Mouse (Mus musculus): ENCODE data around the gene Egf. TPM values are rescaled to one million over a fixed set of nuclear protein-coding genes. Genes with fewer than 3 reads are reported as not detected.

The Egf gene
- total RNA-seq, 2 experiments from 2014 or later = 19.3 to 19.6 TPM

DNA sequence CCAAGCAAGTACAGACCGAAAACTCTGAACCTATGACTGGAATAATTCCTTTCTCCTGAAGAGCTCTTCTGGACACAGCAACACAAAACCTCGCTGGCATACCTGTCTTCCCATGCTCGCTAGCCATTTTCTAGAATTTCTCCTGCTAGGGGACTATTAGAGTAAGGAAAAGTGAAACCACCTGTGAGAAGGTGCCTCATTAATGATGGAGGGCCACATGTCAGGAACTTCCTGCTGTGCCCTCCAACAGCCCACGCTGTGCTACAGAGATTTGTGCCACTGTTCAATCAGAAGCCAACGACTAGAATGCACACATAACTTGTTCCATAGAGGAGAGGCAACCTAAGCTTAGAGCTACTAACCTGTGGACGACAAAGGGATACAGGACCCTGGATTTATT is 12.3 kb downstream of the Egf start:
- DNase-seq = no peak
- intact Hi-C loops (cut with DNase I) = no loop called here
- TF ChIP-seq CTCF (IDR thresholded peaks at IDR 0.05) = no peak
- H3K4me3 ChIP-seq = no peak overlapping the region
- no peak overlapping the region for H3K27ac ChIP-seq

DNA sequence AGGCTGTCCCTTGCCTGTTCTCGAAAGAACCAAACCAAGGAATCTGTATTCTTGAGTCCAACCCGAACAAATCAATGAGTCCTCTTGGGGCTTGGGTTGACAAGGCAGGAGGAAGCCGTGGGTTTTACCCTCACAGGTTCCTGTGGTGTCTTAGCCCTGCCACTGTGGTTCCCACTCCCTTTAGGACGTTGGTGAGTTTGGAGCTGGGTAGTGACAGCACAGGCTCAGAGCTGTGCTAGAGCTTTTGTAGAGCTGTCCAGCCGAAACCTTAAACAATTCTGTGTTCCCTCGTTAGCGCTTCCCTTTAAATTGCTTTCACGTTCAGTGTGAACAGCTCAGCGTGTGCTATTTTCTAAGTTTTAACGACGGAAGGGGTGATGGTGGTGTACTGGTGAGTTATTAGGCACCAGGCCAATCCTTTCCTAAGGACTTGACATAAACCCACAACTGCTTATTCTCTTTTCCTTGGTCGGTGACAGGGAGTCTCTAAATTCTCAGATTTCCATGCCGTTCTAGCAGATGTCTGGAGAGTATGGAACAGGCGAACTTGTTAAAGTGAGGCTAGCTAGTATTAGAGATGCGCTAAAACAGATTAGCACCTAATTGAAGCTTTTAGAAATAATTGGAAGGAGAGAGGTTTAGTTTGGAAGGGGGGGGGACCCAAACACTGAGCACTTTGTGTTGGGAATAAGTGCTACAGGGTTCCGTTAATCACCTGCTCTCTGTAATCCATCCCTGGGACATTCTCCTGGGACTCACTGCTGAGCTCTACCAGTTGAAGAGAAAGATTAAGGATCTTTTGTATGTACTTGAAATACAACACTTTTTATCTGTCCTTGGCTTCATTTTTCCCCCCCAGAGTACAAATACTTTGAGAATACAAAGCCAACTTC is 16.6 kb downstream of the Egf start:
- intact Hi-C loops (cut with DNase I) = no loop called here
- no peak for DNase-seq
- H3K27ac ChIP-seq = no peak overlapping the region
- no peak for TF ChIP-seq CTCF (IDR thresholded peaks at IDR 0.05)
- H3K4me3 ChIP-seq = no peak overlapping the region

DNA sequence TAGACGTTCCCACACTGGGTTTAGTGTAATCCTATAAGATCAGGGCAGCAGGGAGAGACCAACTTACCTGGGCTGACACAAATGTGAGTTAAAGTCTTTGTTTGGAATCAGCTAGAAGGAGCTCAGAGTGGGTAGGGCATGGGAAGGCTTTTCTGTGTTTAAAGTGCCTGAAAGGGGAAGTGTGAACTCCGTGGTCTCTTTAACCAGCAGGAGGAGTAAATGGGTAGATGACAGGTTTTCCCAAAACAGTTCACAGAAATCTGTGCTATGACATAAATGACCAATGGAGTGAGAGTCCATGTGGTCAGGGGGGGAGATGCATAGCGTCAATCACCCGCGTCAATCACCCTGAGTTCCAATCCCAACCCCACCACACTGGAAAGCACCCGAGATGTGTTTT is 23.5 kb downstream of the Egf start:
- H3K4me3 ChIP-seq = no peak overlapping the region
- no peak for TF ChIP-seq CTCF (IDR thresholded peaks at IDR 0.05)
- no peak for DNase-seq
- intact Hi-C loops (cut with DNase I) = no loop called here
- no peak overlapping the region for H3K27ac ChIP-seq

DNA sequence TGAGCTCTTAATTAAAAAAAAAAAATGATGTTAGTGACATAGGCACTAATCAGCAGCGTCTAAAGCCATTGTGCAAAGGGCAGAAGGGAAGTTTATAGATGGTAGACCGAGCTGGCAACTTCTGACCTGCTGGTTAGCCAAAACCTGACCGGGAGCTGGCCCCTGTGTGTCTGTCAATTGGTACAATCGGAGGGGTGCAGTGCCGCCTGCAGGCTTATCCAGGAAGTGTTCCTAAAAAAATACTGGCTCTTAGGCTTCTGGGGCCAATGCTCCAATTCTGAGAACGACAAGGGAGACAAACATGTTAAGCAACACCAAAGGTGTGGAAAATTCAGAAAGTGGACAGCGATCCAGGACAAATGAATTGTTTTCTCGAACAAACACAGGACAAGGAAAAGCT is 24.7 kb downstream of the Egf start:
- Histone ChIP-seq H3K4me3 (no peak overlapping the region), H3K27ac (no peak overlapping the region)
- peak; percentile 42 for TF ChIP-seq CTCF (IDR thresholded peaks at IDR 0.05)
- intact Hi-C loops (cut with DNase I) = no loop called here
- no peak for DNase-seq

DNA sequence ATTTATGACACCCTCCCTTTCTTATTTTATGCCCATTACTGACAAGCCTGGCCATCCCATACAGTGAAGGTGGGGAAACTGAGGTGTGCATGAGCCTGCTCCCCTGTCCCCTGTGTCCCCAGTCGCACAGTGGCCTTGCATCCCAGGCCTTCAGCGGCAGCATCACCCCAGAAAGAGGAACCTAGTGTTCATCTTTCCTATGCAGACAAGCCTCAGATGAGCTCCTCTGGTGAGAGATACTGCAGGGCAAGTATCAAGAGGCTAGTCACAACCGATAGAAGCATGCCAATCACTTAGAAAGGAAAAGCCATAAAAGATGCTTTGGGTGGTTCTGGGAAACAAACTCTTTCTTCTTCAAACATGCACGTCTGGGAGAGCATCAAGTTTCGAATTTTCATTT is 25.2 kb downstream of the Egf start:
- H3K27ac ChIP-seq = no peak overlapping the region
- intact Hi-C loops (cut with DNase I) = loop anchor here (10.0 kb wide), 1 partner anchor 95 kb away; the partner anchor contains the start of gene Rrh
- no peak overlapping the region for H3K4me3 ChIP-seq
- TF ChIP-seq CTCF (IDR thresholded peaks at IDR 0.05) = no peak
- no peak for DNase-seq

DNA sequence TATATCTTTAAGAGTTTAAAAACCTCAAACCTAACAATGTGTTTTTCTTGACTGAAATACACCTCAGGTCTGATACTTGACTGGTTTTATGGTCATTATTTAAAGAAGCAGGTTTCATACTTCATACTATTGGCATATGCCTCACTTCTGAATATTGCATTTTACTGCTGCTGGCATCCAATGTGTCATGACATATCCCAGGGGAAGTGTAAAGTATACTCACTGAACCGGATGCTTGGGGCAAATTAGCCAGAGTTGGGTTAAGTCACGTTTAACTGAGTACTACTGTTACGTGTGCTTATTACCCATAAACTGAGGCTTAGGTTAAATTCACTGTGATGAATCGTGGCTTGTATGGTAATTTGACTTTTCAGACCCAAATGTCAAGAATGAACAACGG is 29.5 kb downstream of the Egf start:
- no peak for DNase-seq
- H3K27ac ChIP-seq = peak overlapping the region; percentile 98
- H3K4me3 ChIP-seq = peak overlapping the region; percentile 73
- TF ChIP-seq CTCF (IDR thresholded peaks at IDR 0.05) = no peak
- intact Hi-C loops (cut with DNase I) = loop anchor here (10.0 kb wide), 1 partner anchor 99 kb away; the partner anchor contains the start of gene Rrh

DNA sequence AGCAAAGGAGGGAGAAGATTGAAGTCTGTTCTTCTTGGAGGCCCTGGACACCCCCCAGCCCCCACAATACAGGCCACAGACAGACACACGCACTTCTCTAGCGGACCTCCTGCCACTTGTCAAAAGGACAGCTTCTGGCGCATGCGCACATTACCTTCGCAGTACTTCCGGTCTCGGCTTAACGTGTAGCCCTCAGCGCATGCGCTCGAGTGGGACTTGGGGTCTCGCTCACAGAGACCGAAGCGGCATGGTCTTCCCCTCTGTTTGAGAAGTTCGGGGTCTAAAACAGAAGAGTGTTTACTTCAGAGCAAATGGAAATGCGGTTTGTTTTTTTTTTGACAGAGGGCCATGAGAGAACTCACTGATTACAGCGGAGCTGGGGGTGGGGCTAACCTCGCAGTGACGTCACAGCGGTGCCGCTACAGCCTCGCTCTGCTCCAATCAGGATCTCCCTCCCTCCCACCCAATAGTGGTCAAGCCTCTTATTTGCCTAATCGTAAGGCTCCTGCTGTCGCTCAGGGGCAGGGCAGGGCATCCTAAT is 30.1 kb downstream of the Egf start:
- DNase-seq = peak; percentile 95
- peak overlapping the region; percentile 73 for H3K4me3 ChIP-seq

DNA sequence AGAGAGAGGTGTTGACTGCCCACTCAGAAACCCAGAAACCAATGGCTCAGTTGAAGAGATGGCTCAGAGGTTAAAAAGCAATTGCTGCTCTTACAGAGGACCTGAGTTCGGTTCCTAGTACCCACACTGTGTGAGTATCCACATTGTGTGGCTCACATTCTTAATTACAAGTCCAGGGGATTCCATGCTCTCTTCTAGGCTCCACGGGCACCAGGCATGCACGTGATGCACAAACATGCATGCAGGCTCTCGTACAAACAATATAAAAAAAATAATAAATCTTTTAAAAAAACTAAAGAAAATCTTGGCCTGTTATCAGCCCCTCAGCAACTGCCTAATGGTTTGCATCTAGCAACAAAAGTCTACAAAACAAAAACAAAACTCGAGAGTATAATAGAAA is 30.6 kb downstream of the Egf start:
- DNase-seq = no peak
- intact Hi-C loops (cut with DNase I) = loop anchor here (10.0 kb wide), 1 partner anchor 100 kb away; the partner anchor contains the start of gene Rrh
- H3K27ac ChIP-seq = peak overlapping the region; percentile 98

More for the DNA sequence above, 30.1 kb downstream of the Egf start:
- intact Hi-C loops (cut with DNase I) = loop anchor here (10.0 kb wide), 1 partner anchor 100 kb away; the partner anchor contains the start of gene Rrh
- no peak for TF ChIP-seq CTCF (IDR thresholded peaks at IDR 0.05)
- H3K27ac ChIP-seq = peak overlapping the region; percentile 98

DNA sequence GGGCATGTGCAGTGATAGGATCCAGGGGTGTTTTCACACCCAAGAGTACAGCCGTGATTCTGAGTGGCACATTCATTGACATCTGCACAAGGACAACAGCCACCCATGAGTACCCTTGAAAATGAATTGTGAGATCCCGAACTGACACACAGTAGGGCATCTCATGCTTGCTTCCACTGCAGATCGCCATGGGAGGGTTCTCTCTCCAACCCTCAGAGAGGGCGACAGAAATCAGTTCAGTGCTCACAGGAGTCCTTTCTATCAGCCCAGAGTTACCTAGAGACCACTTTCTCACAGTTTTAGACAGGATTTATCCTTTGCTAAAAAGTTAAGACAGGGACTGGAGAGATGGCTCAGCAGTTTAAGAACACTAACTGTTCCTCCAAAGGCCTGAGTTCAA is 31.8 kb downstream of the Egf start:
- intact Hi-C loops (cut with DNase I) = loop anchor here (10.0 kb wide), 1 partner anchor 101 kb away; the partner anchor contains the start of gene Rrh
- no peak for TF ChIP-seq CTCF (IDR thresholded peaks at IDR 0.05)
- DNase-seq = no peak
- Histone ChIP-seq H3K4me3 (no peak overlapping the region), H3K27ac (no peak overlapping the region)

More for the DNA sequence above, 30.6 kb downstream of the Egf start:
- TF ChIP-seq CTCF (IDR thresholded peaks at IDR 0.05) = no peak
- H3K4me3 ChIP-seq = peak overlapping the region; percentile 73

DNA sequence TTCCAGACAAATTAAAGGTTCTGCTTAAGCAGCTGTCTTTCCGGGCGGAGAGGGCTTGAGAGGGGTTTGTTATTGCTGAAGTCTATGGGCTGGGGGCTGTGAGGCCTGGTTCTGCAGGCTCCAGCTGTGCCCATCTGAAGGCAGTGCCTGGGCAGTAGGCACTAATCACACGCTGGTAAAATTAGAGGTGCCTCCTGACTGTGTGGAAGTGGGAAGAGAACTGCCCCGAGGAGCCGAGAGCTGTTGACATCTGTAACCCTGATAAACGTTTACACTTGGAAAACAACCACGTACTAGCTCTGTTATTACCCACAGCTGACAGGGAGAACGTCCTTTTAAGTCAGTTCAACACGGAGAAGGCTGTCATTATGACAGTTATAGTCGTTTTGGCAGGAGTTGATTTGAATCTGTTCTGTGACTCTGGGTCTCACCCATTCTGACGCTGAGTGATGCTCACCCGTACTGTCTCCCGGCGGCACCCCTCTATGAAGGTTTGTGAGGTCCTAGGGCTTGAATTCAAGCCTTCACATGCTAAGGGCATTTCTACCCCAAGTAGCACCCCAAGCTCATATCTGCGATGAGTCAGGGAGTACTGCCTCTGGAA is 40.5 kb downstream of the Egf start:
- intact Hi-C loops (cut with DNase I) = no loop called here
- TF ChIP-seq CTCF (IDR thresholded peaks at IDR 0.05) = no peak
- Histone ChIP-seq H3K4me3 (no peak overlapping the region), H3K27ac (no peak overlapping the region)
- DNase-seq = no peak

DNA sequence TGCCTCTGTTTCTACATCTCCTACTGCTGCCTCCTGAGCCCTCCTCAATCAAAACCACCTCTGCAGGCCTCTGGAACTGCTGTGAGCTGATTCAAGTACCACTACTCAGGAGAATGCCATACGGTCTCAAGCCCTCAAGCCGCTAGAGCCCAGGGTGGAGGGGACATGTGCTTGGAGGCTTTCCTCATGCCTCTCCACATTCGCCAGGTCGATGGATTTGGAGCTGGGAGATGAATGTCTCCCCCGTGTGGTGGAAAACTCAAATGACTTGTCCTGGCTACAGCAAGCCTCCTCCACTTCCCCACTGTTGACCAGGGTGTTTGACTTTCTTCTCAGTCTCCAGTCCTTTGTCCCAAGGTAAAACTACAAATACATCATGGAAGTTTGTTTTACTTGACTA is 47.0 kb downstream of the Egf start:
- intact Hi-C loops (cut with DNase I) = no loop called here
- Histone ChIP-seq H3K4me3 (no peak overlapping the region), H3K27ac (no peak overlapping the region)
- DNase-seq = peak; percentile 33
- TF ChIP-seq CTCF (IDR thresholded peaks at IDR 0.05) = peak; percentile 63

DNA sequence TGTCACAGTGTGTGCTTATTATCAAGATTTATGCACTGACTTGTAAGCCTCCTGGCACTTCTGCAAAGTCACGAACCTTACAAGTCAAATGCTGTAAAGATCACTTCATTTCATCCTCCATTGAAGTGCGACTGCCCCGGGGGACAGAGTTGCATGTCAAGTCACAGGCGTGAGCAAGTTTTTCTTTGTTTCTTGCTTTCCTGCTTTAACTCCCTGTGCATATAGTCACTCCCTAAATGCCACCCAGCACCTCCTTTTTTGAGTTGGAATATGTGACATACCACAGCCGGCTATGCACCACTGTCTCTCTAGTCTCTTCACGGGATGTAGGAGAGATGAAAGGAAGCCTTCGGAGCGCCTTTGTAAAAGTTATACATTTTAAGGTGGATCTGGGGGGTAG is 56.2 kb downstream of the Egf start:
- intact Hi-C loops (cut with DNase I) = no loop called here
- Histone ChIP-seq H3K27ac (no peak overlapping the region), H3K4me3 (no peak overlapping the region)
- TF ChIP-seq CTCF (IDR thresholded peaks at IDR 0.05) = no peak
- no peak for DNase-seq

DNA sequence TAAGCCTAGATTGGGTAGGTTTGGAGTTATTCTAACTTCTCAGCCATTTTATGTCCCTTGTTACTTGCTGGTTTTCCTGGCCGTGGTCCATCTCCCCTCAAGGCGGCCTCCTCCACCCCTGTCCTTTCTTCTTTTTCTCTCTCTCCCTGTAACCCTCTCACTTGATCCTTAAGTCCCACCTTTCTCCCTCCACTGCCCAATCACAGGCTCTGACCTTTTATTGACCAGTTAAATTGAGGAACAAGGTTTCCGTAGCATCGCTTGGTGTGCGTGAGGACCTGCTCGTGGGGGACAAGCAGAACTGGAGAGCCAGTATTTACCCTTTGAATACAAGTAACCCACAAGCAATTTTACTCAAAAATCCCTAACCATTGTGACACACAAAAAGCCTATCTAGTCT is 56.8 kb downstream of the Egf start:
- no peak overlapping the region for H3K4me3 ChIP-seq
- intact Hi-C loops (cut with DNase I) = no loop called here
- DNase-seq = no peak
- no peak overlapping the region for H3K27ac ChIP-seq
- no peak for TF ChIP-seq CTCF (IDR thresholded peaks at IDR 0.05)

All from gastrocnemius, adult 2 months (tissue).